Mouse (Mus musculus) adipocyte (in vitro differentiated cells): ENCODE data around the gene Ccng2.

Experiments
- DNase-seq: peaks from one replicate; pipeline ENCODE4 v3.0.0-alpha.2; 2016; ENCODE audit warnings: low spot score

The Ccng2 gene

DNA sequence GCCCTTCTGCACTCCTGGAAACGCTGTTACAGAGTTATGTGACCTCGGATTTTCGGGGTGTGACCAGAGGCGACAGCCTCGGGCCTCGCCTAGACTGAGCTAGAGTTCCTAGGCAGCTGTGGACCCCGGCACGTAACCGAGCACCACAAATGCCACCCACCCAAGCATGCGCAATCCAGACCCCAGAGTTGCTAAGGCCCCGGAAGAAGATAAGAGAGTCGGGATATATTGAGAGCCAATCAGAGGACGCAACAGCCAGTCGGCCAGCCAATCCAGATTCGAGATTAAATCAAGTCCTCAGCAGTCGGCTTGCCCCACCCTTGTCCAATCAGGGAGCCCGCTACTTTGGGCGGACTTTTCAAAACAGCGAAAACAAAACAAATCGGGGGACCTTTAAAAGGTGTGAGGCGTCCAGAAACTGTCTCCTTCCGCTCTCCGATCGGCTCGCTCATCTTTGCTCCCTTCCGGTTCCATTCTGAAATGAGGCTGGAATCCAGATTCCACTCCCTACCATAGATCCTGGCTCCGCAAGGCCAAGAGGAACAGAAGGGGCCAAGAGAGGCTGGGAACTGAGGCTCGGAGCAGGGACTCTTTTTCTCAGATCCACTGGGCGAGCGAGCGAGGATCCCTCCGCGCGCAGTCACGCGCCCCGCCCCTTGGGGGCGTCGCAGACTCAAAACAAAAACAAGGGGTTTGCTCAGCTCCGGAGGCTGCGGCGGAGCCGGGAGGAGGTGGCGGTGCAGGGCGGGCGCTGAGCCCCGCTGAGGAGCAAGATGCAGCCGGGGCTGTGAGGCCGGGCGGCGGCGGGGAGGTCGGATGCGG, at the start of gene Ccng2:
Gene Ccng2 (plus strand): TSS at position 375 of the 822 bp plus-strand sequence.
- DNase-seq: peak; percentile 99

DNA sequence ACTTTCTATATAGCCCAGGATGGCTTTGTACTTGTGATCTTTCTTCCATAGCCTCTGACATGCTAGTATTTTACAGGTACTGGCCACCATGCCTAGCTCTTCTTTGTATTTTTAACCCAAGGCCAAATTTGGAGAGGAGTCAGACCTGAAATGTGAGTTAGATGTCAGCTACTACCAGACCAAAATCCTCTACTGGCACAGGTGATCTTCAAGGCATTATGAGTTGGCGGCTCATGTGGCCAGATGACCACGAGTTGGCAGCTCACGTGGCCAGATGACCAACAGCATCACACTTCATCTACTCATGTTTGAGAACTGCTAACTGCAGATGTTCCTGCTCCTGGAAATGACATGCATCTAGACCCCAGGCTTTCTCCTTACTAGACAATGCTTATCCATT, 48.7 kb upstream of the Ccng2 start:
- no peak for DNase-seq

DNA sequence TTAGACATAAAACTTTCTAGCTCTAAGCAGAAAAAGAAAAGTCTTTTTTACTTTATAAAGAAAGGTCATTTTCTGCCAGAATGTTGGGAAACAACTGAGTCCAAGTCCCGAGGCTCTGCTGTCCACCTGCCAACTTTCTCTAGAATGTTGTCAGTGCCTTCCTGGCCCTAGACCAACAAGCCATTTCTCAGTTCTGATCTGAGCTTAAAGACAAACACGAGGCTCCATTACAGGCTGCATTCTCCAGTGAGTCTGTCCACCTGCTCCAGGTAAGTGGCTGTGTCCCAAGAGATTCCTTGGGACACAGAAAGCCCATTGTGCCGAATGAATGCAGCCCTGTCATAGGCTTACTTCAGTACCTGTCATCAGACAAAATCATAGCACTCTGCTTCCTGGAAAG, 45.4 kb upstream of the Ccng2 start:
- DNase-seq: peak; percentile 98

GRCm38 (mm10) chr5:93224549-93224948, 42.5 kb upstream of the Ccng2 start:
- DNase-seq: no peak

DNA sequence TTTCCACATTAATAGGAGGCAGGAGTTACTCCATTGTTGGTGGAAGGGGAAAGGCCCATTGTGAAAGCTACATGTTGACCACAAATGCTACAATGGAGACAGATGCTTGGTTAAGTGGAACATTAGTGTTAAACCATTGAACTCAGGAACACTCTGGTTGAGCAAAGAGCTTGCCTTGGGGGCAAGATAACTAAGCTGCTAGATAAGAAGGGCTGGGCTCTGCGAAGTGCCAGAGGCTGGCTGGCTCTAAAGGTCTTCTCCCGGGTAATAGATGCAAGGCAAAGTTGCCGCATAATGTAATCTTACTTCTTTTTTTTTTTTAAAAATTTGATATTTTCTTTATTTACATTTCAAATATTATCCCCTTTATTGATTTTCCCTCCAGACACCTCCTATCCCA, 39.9 kb upstream of the Ccng2 start:
- no peak for DNase-seq

- DNase-seq: no peak
Measured at GRCm38 (mm10) chr5:93229527-93229926, 37.5 kb upstream of the Ccng2 start.

GRCm38 (mm10) chr5:93231721-93232120, 35.3 kb upstream of the Ccng2 start:
- no peak for DNase-seq

- DNase-seq: no peak
Measured at GRCm38 (mm10) chr5:93232838-93233237, 34.2 kb upstream of the Ccng2 start.

DNA sequence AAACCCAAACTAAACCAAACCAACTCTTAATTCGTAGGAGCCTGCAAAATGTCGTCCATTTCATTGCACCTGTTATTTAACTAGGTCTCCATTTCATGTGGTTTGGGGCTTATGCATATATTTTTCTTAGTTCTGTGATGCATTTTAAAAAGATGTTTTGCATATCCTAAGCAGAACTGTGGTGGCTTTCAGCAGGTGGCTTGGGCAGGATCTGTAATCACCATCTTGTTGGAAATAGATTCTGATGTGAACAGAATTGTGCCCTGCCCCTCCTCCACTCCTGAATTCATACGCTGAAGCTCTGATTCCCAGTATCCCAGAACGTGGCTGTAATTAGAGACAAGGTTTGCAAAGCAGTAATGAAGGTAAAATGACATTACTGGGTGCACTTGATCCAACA, 32.9 kb upstream of the Ccng2 start:
- no peak for DNase-seq

DNA sequence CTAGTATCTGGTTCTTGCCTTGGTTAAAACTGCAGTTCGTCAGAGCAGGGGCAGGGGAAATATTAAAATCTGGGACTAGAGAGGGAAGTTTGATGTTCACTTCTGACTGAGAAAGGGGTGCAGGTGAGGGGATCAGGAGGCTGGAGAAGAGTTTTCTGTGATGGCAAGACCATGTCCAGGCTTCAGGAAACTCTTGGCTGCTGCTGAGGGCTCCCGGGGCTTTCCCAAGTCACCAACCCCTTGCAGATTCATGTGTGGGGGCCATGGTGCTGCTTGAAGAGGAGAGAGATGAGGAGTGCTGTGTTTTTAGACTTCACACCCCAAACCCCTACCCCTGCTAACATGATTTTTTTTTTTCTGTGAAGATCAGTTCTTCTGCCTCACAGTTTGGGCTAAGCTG, 32.5 kb upstream of the Ccng2 start:
- no peak for DNase-seq

- no peak for DNase-seq
Measured at GRCm38 (mm10) chr5:93235888-93236287, 31.2 kb upstream of the Ccng2 start.

DNA sequence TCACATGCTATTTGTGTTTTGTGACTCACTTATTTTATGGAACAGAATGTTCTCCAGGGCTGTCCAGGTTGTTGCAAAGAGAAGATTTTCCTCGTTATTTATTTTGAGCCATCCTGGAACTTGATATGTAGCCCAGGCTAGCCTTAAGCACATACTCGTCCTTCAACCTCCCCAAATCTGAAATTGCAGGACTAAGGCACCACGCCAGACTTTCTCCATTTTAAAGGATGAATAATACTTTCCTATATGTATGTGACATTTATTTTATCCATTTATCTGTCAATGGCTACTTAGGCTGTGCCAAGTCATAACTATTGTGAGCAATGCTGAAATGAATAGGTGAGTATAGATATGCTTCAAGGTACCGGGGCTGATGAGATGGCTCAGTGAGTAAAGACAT, 30.5 kb upstream of the Ccng2 start:
- no peak for DNase-seq

DNA sequence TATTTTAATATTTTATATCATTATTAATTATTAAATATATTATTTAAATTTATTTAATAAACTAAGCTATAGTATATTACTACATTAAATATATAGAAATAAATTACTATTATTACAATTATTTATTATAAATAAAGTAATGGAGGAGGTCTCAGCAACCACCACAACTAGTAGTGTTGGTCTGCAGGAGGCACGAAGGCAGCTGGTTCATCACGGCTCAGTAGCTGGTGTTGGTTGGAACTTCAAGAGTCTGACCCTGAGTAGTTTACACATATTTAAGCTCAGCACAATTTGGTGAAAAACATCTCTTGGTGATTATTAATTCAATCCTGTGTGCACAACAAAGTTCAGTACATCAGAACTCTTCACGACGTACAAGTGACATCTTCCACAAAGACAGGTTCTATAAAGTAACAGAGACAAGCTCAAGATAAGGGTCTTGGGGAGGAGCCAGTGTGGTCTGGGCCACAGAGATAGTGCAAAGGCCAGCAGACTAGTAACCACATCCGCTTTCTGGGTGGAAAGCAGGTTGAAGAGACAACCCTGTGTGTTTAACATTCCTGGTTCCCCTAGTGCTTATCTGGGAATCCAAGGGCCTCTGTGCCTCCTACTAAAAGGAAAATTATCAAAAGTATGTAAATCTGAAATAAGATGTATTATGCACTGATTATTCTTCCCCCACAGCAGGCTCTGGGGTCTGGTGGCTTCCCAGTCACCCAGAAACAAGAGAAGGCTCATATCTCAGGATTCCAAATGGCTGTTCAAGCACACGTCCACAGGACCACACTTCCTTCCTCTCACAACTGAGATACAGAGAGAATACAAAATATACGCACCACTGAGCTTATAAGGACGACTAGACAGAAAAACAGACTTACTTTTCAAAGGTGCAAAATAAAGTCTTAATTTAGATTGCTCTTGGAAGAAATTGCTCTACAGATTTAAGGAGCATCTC, 27.2 kb upstream of the Ccng2 start:
- no peak for DNase-seq

- no peak for DNase-seq
Measured at GRCm38 (mm10) chr5:93245280-93245679, 21.8 kb upstream of the Ccng2 start.

DNA sequence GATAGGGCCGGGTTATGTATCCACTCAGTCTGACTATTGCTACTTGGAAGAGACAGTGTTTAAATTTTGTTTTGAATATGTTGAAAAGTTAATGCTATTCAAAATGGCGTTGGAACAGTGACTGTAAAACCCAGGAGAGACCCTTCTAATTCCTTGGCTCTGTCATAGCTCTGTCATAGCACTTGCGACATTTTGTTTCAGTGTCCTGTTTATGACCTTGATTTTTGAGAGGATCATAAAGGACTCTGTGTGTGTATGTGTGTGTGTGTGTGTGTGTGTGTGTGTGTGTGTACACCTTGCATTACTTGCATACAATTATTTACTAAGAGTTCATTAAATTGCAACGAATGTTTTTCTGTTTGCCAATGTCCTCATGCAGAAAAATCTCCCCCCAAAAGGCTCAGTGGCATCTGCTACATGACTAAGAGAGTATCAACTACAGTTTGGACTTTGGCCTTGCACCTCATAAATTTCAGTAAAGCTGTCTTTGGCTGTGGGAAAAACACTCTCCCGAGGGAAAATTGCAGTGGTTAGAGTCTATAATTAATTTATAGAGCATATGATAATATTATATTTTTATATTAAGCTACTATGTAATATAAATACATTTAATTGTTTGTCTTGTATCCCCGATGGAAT, 17.0 kb upstream of the Ccng2 start:
- no peak for DNase-seq

DNA sequence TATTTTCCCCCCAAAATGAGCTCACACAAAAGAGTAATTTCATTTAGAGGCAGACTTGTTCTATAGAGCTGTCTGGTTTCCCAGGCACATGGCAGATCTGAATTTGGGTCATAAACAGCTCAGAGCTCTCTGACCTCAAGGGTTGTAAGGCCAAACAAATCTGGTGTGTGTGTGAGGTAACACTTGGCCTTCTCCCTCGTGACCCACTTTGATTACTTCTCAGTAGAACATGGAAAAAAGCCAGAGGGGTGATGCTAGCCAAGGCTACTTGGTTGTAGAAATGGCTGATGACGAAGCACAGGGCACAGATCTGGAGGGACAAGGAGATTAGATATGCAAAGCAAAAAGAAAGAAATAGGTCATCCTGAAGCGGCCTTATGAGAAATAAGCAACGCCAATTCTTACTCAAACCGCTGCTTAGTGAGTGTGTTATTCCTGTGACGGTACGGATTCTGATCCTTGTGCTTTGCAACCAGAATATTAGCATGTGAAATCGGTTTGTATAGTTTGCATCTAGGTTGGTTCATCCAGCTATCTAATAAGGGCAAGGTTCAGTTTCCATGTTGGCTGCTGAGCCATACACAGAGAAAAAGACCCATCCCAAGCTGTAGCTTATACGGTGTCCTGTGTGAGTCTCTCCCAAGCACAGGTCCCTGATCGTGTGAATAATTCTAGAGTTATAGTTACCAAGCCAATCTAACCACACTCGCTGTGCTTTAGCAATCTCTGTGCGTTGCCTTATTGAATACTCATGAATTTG, 15.9 kb upstream of the Ccng2 start:
- DNase-seq: peak; percentile 91

GRCm38 (mm10) chr5:93255759-93256265, 11.2 kb upstream of the Ccng2 start:
- DNase-seq: no peak

GRCm38 (mm10) chr5:93256820-93257405, 10.1 kb upstream of the Ccng2 start:
- peak; percentile 79 for DNase-seq

DNA sequence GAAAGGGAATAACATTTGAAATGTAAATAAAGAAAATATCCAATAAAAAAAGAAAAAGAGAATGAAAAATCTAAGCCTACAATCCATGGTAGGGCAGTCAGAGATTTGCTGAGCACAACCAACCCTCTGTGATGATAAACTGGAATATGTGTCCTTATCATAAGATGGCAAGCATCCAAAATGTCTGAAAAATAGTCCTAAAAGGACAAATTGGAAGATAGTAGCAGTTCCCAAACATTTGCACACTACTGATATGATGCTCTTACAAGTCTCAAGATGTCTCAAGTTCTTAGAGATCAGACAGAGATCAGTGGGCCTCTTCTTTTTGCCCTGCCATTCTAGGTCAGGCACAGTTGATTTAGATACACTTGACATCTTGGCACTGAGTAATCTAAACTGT, 7.7 kb upstream of the Ccng2 start:
- no peak for DNase-seq

GRCm38 (mm10) chr5:93260983-93261382, 6.1 kb upstream of the Ccng2 start:
- peak; percentile 88 for DNase-seq

- no peak for DNase-seq
Measured at GRCm38 (mm10) chr5:93262751-93263150, 4.3 kb upstream of the Ccng2 start.
